In the genomic region with DNA sequence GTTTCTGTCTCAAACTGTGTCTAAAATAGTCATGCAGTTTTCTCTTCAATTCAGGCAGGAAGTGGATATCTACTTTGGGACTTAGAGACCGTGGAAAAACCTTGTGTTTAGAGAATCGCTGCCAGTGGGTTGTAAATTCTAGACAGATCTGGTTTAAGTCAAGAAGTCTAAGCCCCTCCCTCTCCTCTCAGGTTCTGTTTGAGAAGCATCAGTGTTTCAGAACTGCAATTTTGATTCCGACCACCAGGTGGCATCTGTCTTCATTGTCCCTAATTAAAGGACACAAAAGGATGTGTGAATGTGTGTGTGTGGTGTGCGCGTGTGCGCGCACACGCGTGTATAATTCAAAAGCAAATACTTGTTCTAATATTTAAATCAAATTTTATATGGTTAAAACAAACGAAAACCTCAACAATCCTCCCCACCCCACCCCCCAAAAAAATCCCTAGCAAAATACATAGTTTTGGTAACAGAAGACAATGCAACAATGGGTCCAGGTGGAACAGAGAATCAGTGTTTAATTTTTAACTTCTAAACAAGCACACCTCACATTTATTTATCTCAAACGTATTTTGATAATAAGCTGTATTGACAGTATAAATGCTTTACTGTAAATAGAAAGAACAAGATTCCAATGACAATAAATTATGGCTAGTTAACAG, we compare ENCODE assay signal across 8 mouse cellular contexts. TPM values are rescaled to one million over a fixed set of nuclear protein-coding genes. Genes with fewer than 3 reads are reported as not detected.
DNase-seq lines count a peak whose midpoint lies in the region; ATAC-seq and TF ChIP-seq lines count a peak whose summit lies in the region.

No protein-coding gene starts in this region.

- no peak overlapping the region for H3K27ac ChIP-seq in MEL (ENCODE audit: control insufficient read depth, low read depth, low read length)
- H3K27ac ChIP-seq in hindbrain, embryonic 12.5 days: no peak overlapping the region
- H3K27ac ChIP-seq in lung, postnatal 0 days (ENCODE audit: low read length): no peak overlapping the region

- no peak overlapping the region for H3K4me3 ChIP-seq in MEL (ENCODE audit: control insufficient read depth in 1 of 2, insufficient read depth in 1 of 2, low read depth in 2 of 2, low read length in 2 of 2)
- H3K4me3 ChIP-seq in hindbrain, embryonic 12.5 days: no peak overlapping the region
- no peak overlapping the region for H3K4me3 ChIP-seq in lung, postnatal 0 days (ENCODE audit: low read depth, low read length)

- peak; percentile 52; the same call in 1 of the 2 replicates for ATAC-seq in hindbrain, embryonic 12.5 days (ENCODE audit: low FRiP score)
- peak; percentile 47 for ATAC-seq in lung, postnatal 0 days

- no peaks in the 10 kb centered on the region for H3K9me3 ChIP-seq in MEL (replicated peaks; ENCODE audit: insufficient read depth, low read length)
- H3K9me3 ChIP-seq in hindbrain, embryonic 12.5 days (replicated peaks): no peaks in the 10 kb centered on the region
- H3K9me3 ChIP-seq in lung, postnatal 0 days (ENCODE audit: low read length): no peaks in the 10 kb centered on the region

- TF ChIP-seq RAD21 in MEL (IDR thresholded peaks at IDR 0.05; ENCODE audit: low read depth, low read length): peak; percentile 59

- 28% methylated on average over 11 of the region's 11 CpGs for WGBS in hindbrain, embryonic 12.5 days
- WGBS in lung, postnatal 0 days: 9% methylated on average over 11 of the region's 11 CpGs

- no peak overlapping the region for H3K9ac ChIP-seq in MEL (ENCODE audit: control insufficient read depth, low read depth, low read length, poor library complexity, severe bottlenecking)
- H3K9ac ChIP-seq in hindbrain, embryonic 12.5 days: no peak overlapping the region
- H3K9ac ChIP-seq in lung, postnatal 0 days (replicated peaks; ENCODE audit: low read depth): no peak overlapping the region

- H3K4me2 ChIP-seq in hindbrain, embryonic 12.5 days (replicated peaks): peak overlapping the region; percentile 25
- no peak overlapping the region for H3K4me2 ChIP-seq in lung, postnatal 0 days (replicated peaks; ENCODE audit: low read depth, low read length)

- DNase-seq in MEL (ENCODE audit: low read depth, low spot score): peak; percentile 93
- peak; percentile 54 for DNase-seq in cerebellum, adult 11-12 months
- DNase-seq in forelimb bud, embryonic 11.5 days (ENCODE audit: low read depth, low spot score): peak; percentile 88
- peak; percentile 66 for DNase-seq in layer of hippocampus, adult 9-10 months (ENCODE audit: low spot score)
- DNase-seq in lung, postnatal 0 days (ENCODE audit: low spot score): peak; percentile 79
- peak; percentile 31 for DNase-seq in ovary, postnatal 36 days (ENCODE audit: low spot score)
- DNase-seq in thymus, postnatal 14 days: peak; percentile 77

- no peak for TF ChIP-seq POLR2A in MEL (IDR thresholded peaks at IDR 0.05; ENCODE audit: control insufficient read depth in 1 of 2, insufficient read depth in 1 of 2, low read depth in 1 of 2, low read length in 2 of 2, poor library complexity in 1 of 2)

- H3K79me2 ChIP-seq in MEL (ENCODE audit: control insufficient read depth, insufficient read depth, low read length, poor library complexity): no peaks in the 10 kb centered on the region

- no peak for TF ChIP-seq EP300 in MEL (IDR thresholded peaks at IDR 0.05; ENCODE audit: low read depth in 1 of 2, low read length in 2 of 2)
- TF ChIP-seq EP300 in lung, postnatal 0 days (IDR thresholded peaks at IDR 0.05): no peak

- peak; percentile 48 to 91 (median 84) for TF ChIP-seq CTCF in MEL (IDR thresholded peaks at IDR 0.05 in 2 of 3, conservative IDR thresholded peaks at IDR 0.05 in 1 of 3; ENCODE audit: control insufficient read depth in 1 of 3, insufficient read depth in 1 of 3, low read depth in 2 of 3, low read length in 3 of 3, poor library complexity in 1 of 3, severe bottlenecking in 1 of 3)
- peak; percentile 71 for TF ChIP-seq CTCF in lung, postnatal 0 days (IDR thresholded peaks at IDR 0.05)

- H3K4me1 ChIP-seq in MEL (ENCODE audit: control insufficient read depth in 1 of 2, insufficient read depth in 2 of 2, low read length in 2 of 2): peaks cover 5 to 9% of the 10 kb centered on the region in 2 experiments; a peak in 3 of 4 replicates
- no peaks in the 10 kb centered on the region for H3K4me1 ChIP-seq in hindbrain, embryonic 12.5 days
- H3K4me1 ChIP-seq in lung, postnatal 0 days (ENCODE audit: insufficient read depth, low read depth, low read length): no peaks in the 10 kb centered on the region

- H3K27me3 ChIP-seq in MEL (ENCODE audit: control insufficient read depth in 1 of 2, insufficient read depth in 2 of 2, low read length in 2 of 2): peaks cover 1 to 2% of the 10 kb centered on the region in 2 experiments; a peak in 2 of 4 replicates
- H3K27me3 ChIP-seq in hindbrain, embryonic 12.5 days: no peaks in the 10 kb centered on the region
- no peaks in the 10 kb centered on the region for H3K27me3 ChIP-seq in lung, postnatal 0 days (replicated peaks; ENCODE audit: insufficient read depth, low read length)

- H3K36me3 ChIP-seq in MEL (ENCODE audit: control insufficient read depth in 1 of 2, insufficient read depth in 2 of 2, low read length in 2 of 2): peaks cover 0 to 9% of the 10 kb centered on the region in 2 experiments; a peak in 2 of 4 replicates
- H3K36me3 ChIP-seq in hindbrain, embryonic 12.5 days: no peaks in the 10 kb centered on the region
- H3K36me3 ChIP-seq in lung, postnatal 0 days (ENCODE audit: insufficient read depth, low read length): no peaks in the 10 kb centered on the region

TF ChIP-seq in MEL, 35 proteins besides CTCF, POLR2A, EP300 and RAD21:
- TF ChIP-seq MAZ (IDR thresholded peaks at IDR 0.05; ENCODE audit: low read depth, low read length) (no peak), SIN3A (IDR thresholded peaks at IDR 0.05; ENCODE audit: low read length) (no peak), SMC3 (IDR thresholded peaks at IDR 0.05; ENCODE audit: low read depth, low read length) (peak; percentile 87), KAT2A (conservative IDR thresholded peaks at IDR 0.05; ENCODE audit: low read depth, low read length) (no peak), MAFK (IDR thresholded peaks at IDR 0.05; ENCODE audit: borderline replicate concordance, low read depth, low read length) (no peak), POLR2AphosphoS2 (IDR thresholded peaks at IDR 0.05; ENCODE audit: low read length) (no peak), NRF1 (IDR thresholded peaks at IDR 0.05; ENCODE audit: insufficient read depth, low read depth, low read length, poor library complexity, severe bottlenecking) (peak; percentile 29; the same call in 1 of the 2 replicates), TAL1 (IDR thresholded peaks at IDR 0.05; ENCODE audit: low read length) (no peak), RCOR1 (IDR thresholded peaks at IDR 0.05; ENCODE audit: low read depth, low read length) (no peak), ZC3H11A (IDR thresholded peaks at IDR 0.05; ENCODE audit: low read depth, low read length) (peak; percentile 51), GATA1 (IDR thresholded peaks at IDR 0.05; ENCODE audit: low read depth, low read length) (no peak), MEF2A (IDR thresholded peaks at IDR 0.05; ENCODE audit: extremely low read depth, insufficient replicate concordance, low read depth, low read length, poor library complexity, severe bottlenecking) (no peak), NELFE (IDR thresholded peaks at IDR 0.05; ENCODE audit: low read depth, low read length) (no peak), ELF1 (IDR thresholded peaks at IDR 0.05; ENCODE audit: low read depth, low read length) (no peak), BHLHE40 (IDR thresholded peaks at IDR 0.05; ENCODE audit: borderline replicate concordance, low read depth, low read length) (no peak), JUND (IDR thresholded peaks at IDR 0.05; ENCODE audit: low read depth, low read length) (no peak), ZKSCAN1 (IDR thresholded peaks at IDR 0.05; ENCODE audit: low read depth, low read length) (no peak), UBTF (IDR thresholded peaks at IDR 0.05; ENCODE audit: borderline replicate concordance, insufficient read depth, low read depth, low read length) (no peak), CHD1 (IDR thresholded peaks at IDR 0.05; ENCODE audit: low read depth, low read length) (no peak), USF2 (IDR thresholded peaks at IDR 0.05; ENCODE audit: borderline replicate concordance in 1 of 2, insufficient read depth in 1 of 2, low read depth in 1 of 2, low read length in 2 of 2) (no peak), MXI1 (IDR thresholded peaks at IDR 0.05; ENCODE audit: low read depth, low read length) (no peak), ETS1 (IDR thresholded peaks at IDR 0.05; ENCODE audit: low read depth, low read length) (no peak), MYC (IDR thresholded peaks at IDR 0.05; ENCODE audit: low read depth, low read length) (0 out of 2 replicates have a peak, but pooled peaks have one; percentile 42), TBP (IDR thresholded peaks at IDR 0.05; ENCODE audit: low read depth, low read length) (no peak), HCFC1 (IDR thresholded peaks at IDR 0.05; ENCODE audit: low read depth, low read length) (no peak), MAX (IDR thresholded peaks at IDR 0.05; ENCODE audit: low read length) (no peak), CHD2 (IDR thresholded peaks at IDR 0.05; ENCODE audit: low read length) (no peak), GABPA (IDR thresholded peaks at IDR 0.05; ENCODE audit: low read depth, low read length) (no peak)
TF ChIP-seq in MEL: peak in this region for 4.

RNA-seq across cellular contexts. Expression of gene Armcx4, which starts 38.2 kb away (rescaled TPM):
- not detected in 2 replicates for total RNA-seq in MEL (2012; rRNA removed)
- not detected for polyA plus RNA-seq in MEL (2012; ENCODE audit: insufficient read depth in 1 of 2, insufficient read length in 2 of 2, low read depth in 1 of 2, low replicate concordance in 2 of 2, missing spikeins in 1 of 2)
- 7.2 and 7.5 TPM in 2 replicates for polyA plus RNA-seq in hindbrain, embryonic 12.5 days (2016; fragmentation: Nextera tagmentation; extraction: Ambion mirVana)
- polyA plus RNA-seq in lung, postnatal 0 days (2015; fragmentation: Nextera tagmentation; extraction: Ambion mirVana): 4.2 and 4.7 TPM in 2 replicates

RNA-seq across cellular contexts. Expression of gene Hnrnph2, which starts 47.2 kb away (rescaled TPM):
- 127 and 134 TPM in 2 replicates for total RNA-seq in MEL (2012; rRNA removed)
- polyA plus RNA-seq in MEL (2012; ENCODE audit: insufficient read depth in 1 of 2, insufficient read length in 2 of 2, low read depth in 1 of 2, low replicate concordance in 2 of 2, missing spikeins in 1 of 2): 100 to 1,000 TPM; 200 to 295 TPM
- 177 and 186 TPM in 2 replicates for polyA plus RNA-seq in hindbrain, embryonic 12.5 days (2016; fragmentation: Nextera tagmentation; extraction: Ambion mirVana)
- polyA plus RNA-seq in lung, postnatal 0 days (2015; fragmentation: Nextera tagmentation; extraction: Ambion mirVana): 93.7 and 100 TPM in 2 replicates

RNA-seq across cellular contexts. Expression of gene Gla, which starts 47.2 kb away (rescaled TPM):
- total RNA-seq in MEL (2012; rRNA removed): 10.0 and 10.2 TPM in 2 replicates
- 10 to 100 TPM in 1 of 2 experiments, not detected in 1; 17.0 TPM for polyA plus RNA-seq in MEL (2012; ENCODE audit: insufficient read depth in 1 of 2, insufficient read length in 2 of 2, low read depth in 1 of 2, low replicate concordance in 2 of 2, missing spikeins in 1 of 2)
- 3.7 and 4.8 TPM in 2 replicates for polyA plus RNA-seq in hindbrain, embryonic 12.5 days (2016; fragmentation: Nextera tagmentation; extraction: Ambion mirVana)
- 3.9 and 4.1 TPM in 2 replicates for polyA plus RNA-seq in lung, postnatal 0 days (2015; fragmentation: Nextera tagmentation; extraction: Ambion mirVana)

Comparison
In these comparisons a context has a peak if more than half of its experiments do, and no peak if none do; other contexts are left out.
1. DNase-seq: peak in every context shown above with its lines; median percentile 93 in MEL; 88 in forelimb bud, embryonic 11.5 days; 79 in lung, postnatal 0 days; 77 in thymus, postnatal 14 days; 66 in layer of hippocampus, adult 9-10 months; 54 in cerebellum, adult 11-12 months; 31 in ovary, postnatal 36 days.